Mouse (Mus musculus) stomach, embryonic 14.5 days (tissue): ENCODE measurements around the gene Ago4. TPM values are rescaled to one million over a fixed set of nuclear protein-coding genes. Genes with fewer than 3 reads are reported as not detected.

ENCODE experiments used
- ATAC-seq: fragments of 200-750 bp; cut with Nextera tagmentation; 2 replicates; pipeline ENCODE4 v1.8.0; 2017; ENCODE audit warnings: low read depth, moderate TSS enrichment; ENCODE audit not compliant: insufficient number of reproducible peaks, insufficient read depth, low FRiP score
- H3K27ac ChIP-seq: fragments of 300-500 bp; sonication (generic); 2 replicates; pipeline ENCODE4 v1.5.1; 2014; ENCODE audit warnings: mild to moderate bottlenecking, low read length, moderate library complexity, mixed read lengths
- H3K27me3 ChIP-seq: fragments of 300-500 bp; sonication (generic); 2 replicates; pipeline ENCODE4 v1.6.1; 2014; ENCODE audit warnings: low read length, control low read depth, mixed read lengths; ENCODE audit not compliant: control insufficient read depth, insufficient read depth
- H3K36me3 ChIP-seq: fragments of 300-500 bp; sonication (generic); 2 replicates; pipeline ENCODE4 v1.6.1; 2014; ENCODE audit warnings: mild to moderate bottlenecking, control low read depth, low read length, moderate library complexity, mixed read lengths; ENCODE audit not compliant: control insufficient read depth, insufficient read depth
- H3K4me1 ChIP-seq: fragments of 300-500 bp; sonication (generic); 2 replicates; pipeline ENCODE4 v1.6.1; 2014; ENCODE audit warnings: low read length, control low read depth, mixed read lengths; ENCODE audit not compliant: control insufficient read depth, insufficient read depth
- H3K4me2 ChIP-seq: fragments of 300-500 bp; sonication (generic); replicated peaks from 2 replicates; pipeline ENCODE4 v1.6.1; 2014; ENCODE audit warnings: low read depth, low read length, control low read depth
- H3K4me3 ChIP-seq: fragments of 300-500 bp; sonication (generic); 2 replicates; pipeline ENCODE4 v1.5.1; 2014; ENCODE audit warnings: low read depth, low read length, control low read depth
- H3K9ac ChIP-seq: fragments of 300-500 bp; sonication (generic); replicated peaks from 2 replicates; pipeline ENCODE4 v1.6.1; 2014; ENCODE audit warnings: low read depth, mild to moderate bottlenecking, control low read depth, low read length, moderate library complexity, mixed read lengths
- H3K9me3 ChIP-seq: fragments of 300-500 bp; sonication (generic); 2 replicates; pipeline ENCODE4 v1.6.1; 2016; ENCODE audit warnings: low read depth, low read length, control low read depth; ENCODE audit not compliant: control insufficient read depth
- WGBS: fragments of 180-500 bp; shearing (Covaris S2); extraction: QIAGEN DNeasy Blood & Tissue Kit; methylation state at CpG from one replicate; pipeline ENCODE4 v1.1.7; 2014; 5-methylcytosine and 5-hydroxymethylcytosine counted together
- polyA plus RNA-seq: library from polyadenylated mRNA; unstranded; fragments of >200 nt; fragmentation: Nextera tagmentation; extraction: Ambion mirVana; gene quantifications from 2 replicates; pipeline ENCODE4 v1.2.1, GENCODE M21; 2014

Gene Ago4
- polyA plus RNA-seq: 2.4 and 3.3 TPM in 2 replicates

DNA sequence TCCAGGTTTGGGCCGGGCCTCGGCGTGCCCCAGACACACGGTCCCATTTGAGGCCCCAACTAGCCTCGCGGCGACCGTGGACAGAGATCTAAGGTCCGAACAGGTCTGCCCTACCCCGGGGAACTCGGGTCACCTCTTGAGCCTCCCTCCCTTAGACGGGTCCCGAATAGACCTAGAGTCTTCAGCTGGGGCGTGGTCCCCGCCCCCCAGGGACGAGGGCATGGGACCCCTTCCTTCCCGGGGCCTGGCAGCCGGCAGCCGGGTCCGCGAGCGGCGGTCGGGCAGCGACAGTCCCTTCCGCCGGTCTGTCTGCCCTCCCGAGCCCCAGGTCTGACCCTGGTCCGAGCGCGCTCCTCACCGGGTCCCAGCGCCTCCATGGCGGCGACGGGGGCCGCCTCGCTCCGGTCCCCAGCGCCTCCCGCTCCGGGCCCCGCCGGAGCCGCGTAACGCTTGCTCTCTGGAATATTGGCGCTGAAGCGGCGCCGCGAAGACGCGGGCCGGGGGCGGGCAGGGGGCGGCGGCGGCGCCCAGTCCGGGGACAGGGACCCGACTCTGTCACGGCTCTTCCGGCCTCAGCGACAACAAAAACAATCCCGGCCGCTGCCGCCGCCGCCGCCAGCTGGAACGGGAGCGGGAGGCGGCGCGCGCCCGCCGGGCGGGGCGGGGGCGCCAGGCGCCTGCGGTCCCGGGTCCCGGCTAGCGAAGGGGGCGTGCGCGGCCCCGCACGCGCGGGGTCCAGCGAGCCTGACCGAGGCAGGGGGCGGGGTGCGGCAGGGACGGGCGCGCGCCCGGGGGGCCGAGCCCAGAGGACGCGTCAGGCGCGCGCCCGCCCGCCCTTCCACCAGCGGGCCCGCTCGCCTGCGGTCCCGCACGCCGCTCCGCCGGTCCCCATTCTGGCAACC lies at the start of gene Ago4:
Ago4 (minus strand) TSS at position 646 of the 902 bp plus-strand sequence.
- Histone ChIP-seq H3K4me1 (no peaks in the 10 kb centered on the region; the same call in 1 of the 2 replicates), H3K27me3 (no peaks in the 10 kb centered on the region), H3K9ac (peak within 1 kb of the TSS; percentile 83), H3K27ac (no peak within 1 kb of the TSS), H3K4me2 (peak within 1 kb of the TSS; percentile 92), H3K9me3 (no peaks in the 10 kb centered on the region), H3K4me3 (peak within 1 kb of the TSS; percentile 90), H3K36me3 (no peaks in the 10 kb centered on the region)
- peak; percentile 88 for ATAC-seq
- under 1% methylated on average over 90 of the region's 120 CpGs for WGBS

DNA sequence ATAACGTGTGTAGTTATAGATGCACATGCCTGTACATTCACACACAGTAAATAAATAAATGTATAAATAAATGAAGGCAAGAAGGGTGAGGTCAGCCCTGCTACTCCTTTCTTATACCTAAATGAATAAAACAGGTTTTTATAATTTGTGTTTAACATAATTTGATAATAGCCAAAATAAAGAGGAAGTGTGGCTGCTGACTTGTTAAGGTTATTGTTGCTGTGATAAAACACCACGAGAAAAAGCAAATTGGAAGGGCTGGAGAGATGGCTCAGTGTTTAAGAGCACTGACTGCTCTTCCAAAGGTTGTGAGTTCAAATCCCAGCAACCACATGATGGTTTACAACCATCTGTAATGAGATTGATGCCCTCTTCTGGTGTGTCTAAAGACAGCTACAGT lies 45.8 kb upstream of the Ago4 start:
- peaks cover 63% of the 10 kb centered on the region for H3K36me3 ChIP-seq
- no peak overlapping the region for H3K4me3 ChIP-seq
- no peak overlapping the region for H3K9ac ChIP-seq
- H3K9me3 ChIP-seq: no peaks in the 10 kb centered on the region
- H3K27me3 ChIP-seq: no peaks in the 10 kb centered on the region
- no peak overlapping the region for H3K27ac ChIP-seq
- ATAC-seq: no peak
- WGBS: 82% methylated on average over 2 of the region's 2 CpGs
- H3K4me1 ChIP-seq: no peaks in the 10 kb centered on the region
- no peak overlapping the region for H3K4me2 ChIP-seq

DNA sequence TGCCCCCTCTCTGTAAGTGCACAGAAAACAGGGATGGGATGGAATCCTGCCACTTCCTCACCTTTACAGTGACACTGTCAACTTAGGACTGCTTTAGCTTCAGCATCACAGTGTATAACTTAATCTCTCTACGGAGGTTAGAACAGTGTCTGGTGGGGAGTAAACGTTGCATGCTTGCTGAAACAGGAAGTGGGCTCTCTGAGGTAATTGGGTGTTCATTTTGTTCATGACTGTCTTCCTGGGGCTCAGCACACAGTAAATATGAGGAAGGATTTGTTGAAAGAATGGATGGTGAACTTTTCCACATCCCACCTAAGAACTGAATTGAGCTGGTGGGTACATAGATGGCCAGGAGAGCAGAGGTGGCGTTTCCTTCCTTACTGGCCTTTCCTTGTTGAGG lies 44.6 kb upstream of the Ago4 start:
- Histone ChIP-seq H3K27ac (no peak overlapping the region), H3K9me3 (no peaks in the 10 kb centered on the region), H3K4me3 (no peak overlapping the region), H3K4me2 (no peak overlapping the region), H3K36me3 (peaks cover 71% of the 10 kb centered on the region), H3K27me3 (no peaks in the 10 kb centered on the region), H3K9ac (no peak overlapping the region), H3K4me1 (no peaks in the 10 kb centered on the region)
- ATAC-seq: no peak
- WGBS: 88% methylated on average over 3 of the region's 3 CpGs

DNA sequence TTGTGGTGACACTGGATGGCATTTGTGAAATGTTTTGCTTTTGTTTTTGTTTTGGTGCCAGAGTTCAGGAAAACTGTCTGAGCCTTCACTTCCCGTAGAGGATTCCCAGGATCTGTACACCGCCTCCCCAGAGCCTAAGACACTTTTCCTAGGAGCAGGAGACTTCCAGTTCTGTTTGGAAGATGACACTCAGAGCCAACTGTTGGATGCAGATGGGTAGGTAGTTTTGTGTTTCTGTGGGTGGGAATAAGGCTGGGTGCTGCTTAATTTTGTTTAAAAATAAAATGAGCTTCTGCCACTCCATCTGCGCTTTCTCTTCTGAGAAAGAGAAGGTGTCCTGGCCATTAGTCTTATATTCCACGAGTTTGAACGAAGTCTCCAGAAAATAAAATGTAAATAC lies 43.0 kb upstream of the Ago4 start:
- Histone ChIP-seq H3K27me3 (no peaks in the 10 kb centered on the region), H3K27ac (no peak overlapping the region), H3K4me2 (no peak overlapping the region), H3K4me3 (no peak overlapping the region), H3K36me3 (peaks cover 82% of the 10 kb centered on the region), H3K9me3 (no peaks in the 10 kb centered on the region), H3K4me1 (no peaks in the 10 kb centered on the region), H3K9ac (no peak overlapping the region)
- 95% methylated on average over 5 of the region's 5 CpGs for WGBS
- no peak for ATAC-seq

DNA sequence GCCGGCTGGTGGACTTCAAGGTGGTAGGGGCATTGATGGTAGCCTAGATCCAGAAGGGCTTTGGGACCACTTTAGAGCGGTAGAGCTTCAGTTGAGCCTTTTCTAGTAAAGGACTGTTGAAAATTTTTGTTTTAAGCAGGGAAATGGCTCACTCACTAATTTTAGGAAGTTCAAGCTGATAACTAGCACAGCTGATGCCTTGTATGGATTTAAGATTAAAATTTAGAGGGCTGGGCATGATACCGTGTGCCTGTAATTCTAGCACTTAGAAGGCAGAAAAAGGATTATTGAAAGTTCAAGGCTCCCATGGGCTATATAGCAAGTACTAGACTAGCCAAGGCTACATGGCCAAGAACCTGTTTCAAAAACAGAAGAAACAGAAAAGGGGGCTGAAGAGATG lies 36.5 kb upstream of the Ago4 start:
- Histone ChIP-seq H3K36me3 (peaks cover 56% of the 10 kb centered on the region), H3K27ac (no peak overlapping the region), H3K9ac (no peak overlapping the region), H3K4me2 (no peak overlapping the region), H3K27me3 (no peaks in the 10 kb centered on the region), H3K4me1 (no peaks in the 10 kb centered on the region), H3K4me3 (no peak overlapping the region), H3K9me3 (no peaks in the 10 kb centered on the region)
- WGBS: 93% methylated on average over 3 of the region's 3 CpGs
- no peak for ATAC-seq

DNA sequence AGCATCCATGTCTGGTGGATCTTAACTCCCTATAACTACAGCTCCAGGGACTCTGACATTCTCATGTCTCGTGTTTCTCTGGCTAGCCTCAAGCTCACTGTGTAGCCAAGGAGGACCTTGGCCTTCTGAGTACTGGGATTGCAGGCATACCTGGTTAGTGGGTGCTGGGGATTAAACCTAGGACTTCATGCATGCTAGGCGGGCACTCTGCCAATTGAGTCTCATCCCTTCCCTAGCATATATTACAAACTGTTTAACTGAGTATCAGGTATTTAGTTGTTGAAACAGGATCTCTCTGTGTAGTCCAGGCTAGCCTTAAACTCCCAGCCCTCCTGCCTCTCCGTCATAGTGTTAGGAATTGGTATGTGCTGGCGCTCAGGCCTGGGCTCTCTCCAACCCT lies 34.0 kb upstream of the Ago4 start:
- peaks cover 40% of the 10 kb centered on the region for H3K36me3 ChIP-seq
- ATAC-seq: no peak
- H3K9me3 ChIP-seq: no peaks in the 10 kb centered on the region
- H3K27me3 ChIP-seq: no peaks in the 10 kb centered on the region
- H3K4me2 ChIP-seq: no peak overlapping the region
- H3K9ac ChIP-seq: no peak overlapping the region
- WGBS: 93% methylated on average over 4 of the region's 4 CpGs
- no peaks in the 10 kb centered on the region for H3K4me1 ChIP-seq
- H3K4me3 ChIP-seq: no peak overlapping the region
- no peak overlapping the region for H3K27ac ChIP-seq

DNA sequence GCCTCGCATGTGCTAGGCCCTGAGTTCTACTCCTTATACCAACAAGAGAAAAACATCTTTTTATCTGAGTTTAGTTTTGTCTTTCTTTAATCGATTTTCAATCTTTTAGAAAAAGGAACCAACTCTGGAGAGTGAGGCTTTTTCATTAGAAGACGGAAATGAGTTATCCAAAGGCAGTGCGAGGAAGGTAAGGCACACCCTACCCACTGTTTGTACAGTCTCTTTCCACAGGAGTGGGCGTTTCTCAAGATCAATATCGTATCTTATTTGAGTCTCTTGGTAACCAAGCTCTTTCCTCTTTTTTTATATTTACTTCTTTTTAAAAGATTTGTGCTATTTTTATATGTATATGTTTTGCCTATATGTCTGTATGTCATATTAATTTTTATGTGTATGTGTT lies 30.5 kb upstream of the Ago4 start:
- no peak for ATAC-seq
- Histone ChIP-seq H3K4me2 (no peak overlapping the region), H3K4me3 (no peak overlapping the region), H3K27me3 (no peaks in the 10 kb centered on the region), H3K4me1 (no peaks in the 10 kb centered on the region), H3K27ac (no peak overlapping the region), H3K9ac (no peak overlapping the region), H3K36me3 (peaks cover 48% of the 10 kb centered on the region), H3K9me3 (no peaks in the 10 kb centered on the region)
- 76% methylated on average over 6 of the region's 6 CpGs for WGBS

DNA sequence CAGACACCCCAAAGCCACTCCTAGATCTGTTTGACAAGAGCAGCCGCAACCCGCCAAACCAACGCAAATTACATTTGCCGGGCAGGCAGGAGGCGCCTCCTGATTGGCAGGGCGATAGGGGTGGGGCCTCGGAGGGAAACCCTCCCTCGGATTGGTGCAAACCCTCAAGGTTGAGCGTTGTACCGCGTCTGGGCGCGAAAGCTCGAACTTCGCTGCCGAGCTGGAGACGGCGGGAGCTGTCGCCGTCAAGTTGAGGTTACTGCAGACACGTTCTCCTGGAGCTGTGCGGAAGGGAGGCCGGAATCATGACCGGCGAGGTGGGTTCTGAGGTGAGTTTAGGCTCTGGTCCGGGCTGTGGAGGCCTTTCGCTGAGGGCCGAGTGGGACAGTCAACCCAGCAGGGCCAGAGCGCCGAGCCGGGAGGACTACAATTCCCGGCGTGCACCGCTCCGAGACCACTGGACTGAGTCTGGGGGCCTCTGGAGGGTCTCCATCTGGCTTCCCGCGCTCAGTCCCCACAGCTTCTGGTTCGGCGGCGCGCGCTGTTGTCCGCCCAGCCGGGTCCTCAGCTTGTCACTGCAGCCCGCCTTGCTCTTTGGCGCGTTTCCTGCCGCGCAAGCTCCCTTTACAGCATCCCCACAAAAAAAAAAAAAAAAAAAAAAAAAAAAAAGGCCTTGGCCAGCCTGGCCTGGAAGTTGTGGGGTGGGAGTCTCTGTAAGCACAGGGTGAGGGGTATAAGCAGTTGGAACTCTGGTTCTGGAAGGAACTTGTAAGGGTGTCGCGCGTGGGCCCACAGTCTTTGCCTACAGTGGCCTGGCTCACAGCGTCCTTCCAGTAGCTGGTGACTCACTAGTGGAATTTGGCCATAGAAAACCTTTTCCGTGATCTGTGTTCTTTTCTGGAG lies 23.8 kb upstream of the Ago4 start, which contains the start of gene Clspn:
Clspn (plus strand) TSS at position 127 of the 903 bp plus-strand sequence.
- Histone ChIP-seq H3K27ac (peak within 1 kb of the TSS; percentile 52; the same call in 1 of the 2 replicates), H3K4me1 (0 out of 2 replicates have a peak, but pooled peaks cover 3% of the 10 kb centered on the region), H3K9me3 (no peaks in the 10 kb centered on the region), H3K9ac (peak within 1 kb of the TSS; percentile 75), H3K4me3 (peak within 1 kb of the TSS; percentile 64), H3K4me2 (peak within 1 kb of the TSS; percentile 48), H3K36me3 (peaks cover 16% of the 10 kb centered on the region), H3K27me3 (no peaks in the 10 kb centered on the region)
- under 1% methylated on average over 54 of the region's 54 CpGs for WGBS
- peak; percentile 96 for ATAC-seq
